Comparison of ENCODE assay signal across 20 mouse cellular contexts in the genomic region with DNA sequence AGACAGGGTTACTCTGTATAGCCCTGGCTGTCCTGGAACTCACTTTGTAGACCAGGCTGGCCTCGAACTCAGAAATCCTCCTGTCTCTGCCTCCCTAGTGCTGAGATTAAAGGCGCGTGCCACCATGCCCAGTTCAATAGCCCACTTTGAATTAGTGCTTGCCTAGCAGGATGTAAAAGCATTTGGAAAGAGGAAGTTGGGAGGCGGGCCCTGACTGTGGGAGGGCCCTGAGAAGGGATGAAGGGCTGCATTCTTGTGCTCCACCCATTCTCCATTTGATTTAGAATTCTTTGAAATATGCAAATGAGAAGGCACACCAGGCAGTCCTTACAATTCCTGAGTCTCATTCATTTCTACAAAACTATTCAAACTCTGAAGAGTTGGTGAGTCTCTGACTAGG.
A peak's percentile ranks its signal among the peaks of the same experiment; 100 is the strongest.
DNase-seq lines count a peak whose midpoint lies in the region; ATAC-seq lines count a peak whose summit lies in the region.
"Had no signal": no experiment of that assay in that cellular context is flagged by ENCODE, and none has a peak within 500 bp of the region (broad histone marks: within the 10 kb centered on the region; RNA-seq: fewer than 3 reads in every experiment).

No protein-coding gene starts in this region.

- H3K27me3 ChIP-seq in forebrain, embryonic 14.5 days (replicated peaks; ENCODE audit: control insufficient read depth, insufficient read depth, low read length): peaks cover 3% of the 10 kb centered on the region; the same call in 1 of the 2 replicates
- H3K27me3 ChIP-seq in forebrain, embryonic 15.5 days: no peaks in the 10 kb centered on the region
- no peaks in the 10 kb centered on the region for H3K27me3 ChIP-seq in midbrain, embryonic 13.5 days
- H3K27me3 ChIP-seq in midbrain, embryonic 10.5 days (ENCODE audit: low read depth, poor library complexity, severe bottlenecking): no peaks in the 10 kb centered on the region
- H3K27me3 ChIP-seq: heart, embryonic 12.5 days; hindbrain, embryonic 12.5 days had no signal

- H3K4me3 ChIP-seq in forebrain, embryonic 14.5 days (ENCODE audit: low read depth, low read length): no peak overlapping the region
- H3K4me3 ChIP-seq in forebrain, embryonic 15.5 days: no peak overlapping the region
- H3K4me3 ChIP-seq in midbrain, embryonic 13.5 days (replicated peaks): no peak overlapping the region
- H3K4me3 ChIP-seq in midbrain, embryonic 10.5 days: no peak overlapping the region
- H3K4me3 ChIP-seq: heart, embryonic 12.5 days; hindbrain, embryonic 12.5 days had no signal

- H3K9ac ChIP-seq in forebrain, embryonic 14.5 days (ENCODE audit: low read length): no peak overlapping the region
- no peak overlapping the region for H3K9ac ChIP-seq in forebrain, embryonic 15.5 days (replicated peaks)
- H3K9ac ChIP-seq in midbrain, embryonic 13.5 days (replicated peaks): no peak overlapping the region
- H3K9ac ChIP-seq: heart, embryonic 12.5 days; hindbrain, embryonic 12.5 days had no signal

- H3K27ac ChIP-seq in forebrain, embryonic 14.5 days (ENCODE audit: low read depth, low read length): no peak overlapping the region
- no peak overlapping the region for H3K27ac ChIP-seq in forebrain, embryonic 15.5 days (replicated peaks)
- no peak overlapping the region for H3K27ac ChIP-seq in midbrain, embryonic 13.5 days
- H3K27ac ChIP-seq in midbrain, embryonic 10.5 days (replicated peaks): no peak overlapping the region
- H3K27ac ChIP-seq: hindbrain, embryonic 12.5 days; hindbrain, postnatal 0 days had no signal

- peaks cover 9% of the 10 kb centered on the region for H3K4me1 ChIP-seq in forebrain, embryonic 14.5 days (ENCODE audit: control insufficient read depth, insufficient read depth, low read length)
- H3K4me1 ChIP-seq in forebrain, embryonic 15.5 days: peaks cover 16% of the 10 kb centered on the region
- H3K4me1 ChIP-seq in midbrain, embryonic 13.5 days (replicated peaks): peaks cover 10% of the 10 kb centered on the region
- peaks cover 10% of the 10 kb centered on the region for H3K4me1 ChIP-seq in midbrain, embryonic 10.5 days

- no peaks in the 10 kb centered on the region for H3K36me3 ChIP-seq in forebrain, embryonic 14.5 days (ENCODE audit: control insufficient read depth, insufficient read depth, low read length)
- H3K36me3 ChIP-seq in forebrain, embryonic 15.5 days: no peaks in the 10 kb centered on the region
- no peaks in the 10 kb centered on the region for H3K36me3 ChIP-seq in midbrain, embryonic 13.5 days
- no peaks in the 10 kb centered on the region for H3K36me3 ChIP-seq in midbrain, embryonic 10.5 days
- H3K36me3 ChIP-seq: heart, embryonic 12.5 days; hindbrain, embryonic 12.5 days had no signal

- no peaks in the 10 kb centered on the region for H3K9me3 ChIP-seq in forebrain, embryonic 14.5 days (replicated peaks; ENCODE audit: control insufficient read depth, low read length)
- no peaks in the 10 kb centered on the region for H3K9me3 ChIP-seq in forebrain, embryonic 15.5 days
- no peaks in the 10 kb centered on the region for H3K9me3 ChIP-seq in midbrain, embryonic 13.5 days
- H3K9me3 ChIP-seq in midbrain, embryonic 10.5 days (replicated peaks): no peaks in the 10 kb centered on the region
- H3K9me3 ChIP-seq: heart, embryonic 12.5 days; hindbrain, embryonic 12.5 days had no signal

- 0 out of 2 replicates have a peak, but pooled peaks have one; percentile 6 for ATAC-seq in forebrain, embryonic 14.5 days
- no peak for ATAC-seq in forebrain, embryonic 15.5 days (replicated peaks)
- ATAC-seq in midbrain, embryonic 13.5 days: 0 out of 2 replicates have a peak, but pooled peaks have one; percentile 21
- ATAC-seq: CD4-positive, CD25-positive, alpha-beta regulatory T cell, adult 4 months; hindbrain, postnatal 0 days had no signal

- WGBS in forebrain, embryonic 14.5 days: 78% methylated on average over 4 of the region's 4 CpGs
- 79% methylated on average over 4 of the region's 4 CpGs for WGBS in forebrain, embryonic 15.5 days
- 92% methylated on average over 4 of the region's 4 CpGs for WGBS in midbrain, embryonic 13.5 days
- 94% methylated on average over 4 of the region's 4 CpGs for WGBS in midbrain, embryonic 10.5 days

- no peak for DNase-seq in forebrain, embryonic 14.5 days (ENCODE audit: low spot score)
- no peak for DNase-seq in midbrain, embryonic 10.5 days (ENCODE audit: low spot score)
- DNase-seq in R1 (ENCODE audit: low read depth, low spot score): peak; percentile 21
- DNase-seq in cerebellum, adult 18-20 months: no peak
- DNase-seq in cerebellum, adult 9-10 months: no peak
- DNase-seq: adrenal gland, adult 2 months; adrenal gland, postnatal 25 days; B cell, adult 2 months; cerebellum, adult 8-10 months; cerebellum, postnatal 25 days; gastrocnemius, postnatal 14 days; heart, postnatal 36 days; kidney, adult 11 months; kidney, adult 9 months had no signal

- no peak overlapping the region for H3K4me2 ChIP-seq in forebrain, embryonic 14.5 days (ENCODE audit: low read length)
- H3K4me2 ChIP-seq in forebrain, embryonic 15.5 days (replicated peaks): no peak overlapping the region
- no peak overlapping the region for H3K4me2 ChIP-seq in midbrain, embryonic 13.5 days (replicated peaks)
- H3K4me2 ChIP-seq: heart, embryonic 12.5 days; hindbrain, embryonic 12.5 days had no signal
